Mouse (Mus musculus): ENCODE results near the gene Art3. TPM values are rescaled to one million over a fixed set of nuclear protein-coding genes. Genes with fewer than 3 reads are reported as not detected.
A peak's percentile ranks its signal among the peaks of the same experiment; 100 is the strongest.

Gene Art3
- total RNA-seq, 1 experiment: 0.71 TPM

DNA sequence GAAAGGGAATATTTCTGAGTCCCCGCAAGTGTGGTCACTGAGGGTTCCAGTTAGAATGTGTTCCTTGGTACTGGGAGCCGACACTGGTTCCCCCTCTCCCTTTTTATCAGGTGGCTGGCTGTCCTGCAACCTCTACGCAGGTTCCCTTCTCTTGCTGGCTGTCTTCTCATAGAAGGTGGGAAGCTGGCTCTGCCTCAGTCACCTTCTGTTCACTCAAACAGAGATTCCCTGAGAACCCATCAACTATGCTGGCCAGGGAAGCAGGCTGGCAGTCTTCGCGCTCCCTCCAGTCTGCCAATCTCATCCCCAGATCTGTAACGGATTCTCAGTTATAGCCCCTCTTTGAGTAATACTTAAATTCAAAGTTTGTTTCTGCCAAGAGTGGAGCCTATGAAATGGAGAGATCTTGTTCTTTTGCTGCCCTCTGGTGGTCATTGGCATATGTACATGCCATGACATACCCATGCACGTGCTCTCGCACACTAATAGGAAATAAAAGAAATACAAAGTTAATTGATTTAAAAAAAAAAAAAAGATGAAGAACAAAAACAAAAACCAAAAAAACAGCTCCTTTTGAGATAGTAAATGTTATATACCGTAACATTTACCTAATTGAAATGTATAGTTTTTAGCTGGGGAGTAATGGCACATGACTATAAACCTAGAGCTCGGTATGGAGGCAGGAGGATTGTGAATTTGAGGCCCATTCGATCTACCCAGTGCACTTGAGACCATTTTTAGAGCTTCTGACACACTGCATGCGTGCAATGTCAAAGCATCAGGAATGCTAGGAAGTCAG lies 50.1 kb downstream of the Art3 start:
- Histone ChIP-seq H3K27ac (ENCODE audit: insufficient read depth, low read depth, low read length, poor library complexity, severe bottlenecking) (no peak overlapping the region), H3K36me3 (ENCODE audit: control insufficient read depth, insufficient read depth, low read length, poor library complexity, severe bottlenecking) (no peaks in the 10 kb centered on the region), H3K4me1 (ENCODE audit: control insufficient read depth in 2 of 2, insufficient read depth in 2 of 2, low read length in 2 of 2, poor library complexity in 1 of 2) (peaks cover 0 to 4% of the 10 kb centered on the region in 2 experiments; a peak in 1 of 4 replicates), H3K9ac (ENCODE audit: insufficient read depth, low read depth, low read length, poor library complexity, severe bottlenecking) (no peak overlapping the region), H3K9me3 (ENCODE audit: control insufficient read depth, insufficient read depth, low read depth, low read length) (no peaks in the 10 kb centered on the region), H3K4me3 (ENCODE audit: insufficient read depth in 1 of 2, low read depth in 1 of 2, low read length in 2 of 2, poor library complexity in 1 of 2, severe bottlenecking in 1 of 2) (no peak overlapping the region)
- in situ Hi-C loops (cut with MboI; ENCODE audit: low sequenced_read_pairs in 2 of 2, unreplicated experiment in 2 of 2): no loop called here
- no peak for TF ChIP-seq ZNF384 (IDR thresholded peaks at IDR 0.05; ENCODE audit: low read depth, low read length)
- TF ChIP-seq ZC3H11A (IDR thresholded peaks at IDR 0.05; ENCODE audit: borderline replicate concordance, low read depth, low read length): peak; percentile 61; the same call in 1 of the 2 replicates
- peak; percentile 78 for DNase-seq (ENCODE audit: low read depth, low spot score)

- Histone ChIP-seq H3K9ac (ENCODE audit: insufficient read depth, low read depth, low read length, poor library complexity, severe bottlenecking) (no peak overlapping the region), H3K9me3 (ENCODE audit: control insufficient read depth, insufficient read depth, low read depth, low read length) (no peaks in the 10 kb centered on the region), H3K36me3 (ENCODE audit: control insufficient read depth, insufficient read depth, low read length, poor library complexity, severe bottlenecking) (no peaks in the 10 kb centered on the region), H3K4me3 (ENCODE audit: insufficient read depth in 1 of 2, low read depth in 1 of 2, low read length in 2 of 2, poor library complexity in 1 of 2, severe bottlenecking in 1 of 2) (no peak overlapping the region), H3K4me1 (ENCODE audit: control insufficient read depth in 2 of 2, insufficient read depth in 2 of 2, low read length in 2 of 2, poor library complexity in 1 of 2) (peaks cover 0 to 4% of the 10 kb centered on the region in 2 experiments; a peak in 1 of 4 replicates), H3K27ac (ENCODE audit: insufficient read depth, low read depth, low read length, poor library complexity, severe bottlenecking) (no peak overlapping the region)
- TF ChIP-seq ZNF384 (IDR thresholded peaks at IDR 0.05; ENCODE audit: low read depth, low read length) (no peak), MAFK (IDR thresholded peaks at IDR 0.05; ENCODE audit: insufficient read depth, low read depth, low read length) (no peak), CHD2 (IDR thresholded peaks at IDR 0.05; ENCODE audit: low read depth, low read length) (no peak), ZC3H11A (IDR thresholded peaks at IDR 0.05; ENCODE audit: borderline replicate concordance, low read depth, low read length) (no peak), HCFC1 (IDR thresholded peaks at IDR 0.05; ENCODE audit: borderline replicate concordance, insufficient read depth, low read length) (no peak)
- in situ Hi-C loops (cut with MboI; ENCODE audit: low sequenced_read_pairs in 2 of 2, unreplicated experiment in 2 of 2): no loop called here
- DNase-seq (ENCODE audit: low read depth, low spot score): no peak
These were observed 50.7 kb downstream of the Art3 start for GRCm38 (mm10) chr5:92382349-92382679.

DNA sequence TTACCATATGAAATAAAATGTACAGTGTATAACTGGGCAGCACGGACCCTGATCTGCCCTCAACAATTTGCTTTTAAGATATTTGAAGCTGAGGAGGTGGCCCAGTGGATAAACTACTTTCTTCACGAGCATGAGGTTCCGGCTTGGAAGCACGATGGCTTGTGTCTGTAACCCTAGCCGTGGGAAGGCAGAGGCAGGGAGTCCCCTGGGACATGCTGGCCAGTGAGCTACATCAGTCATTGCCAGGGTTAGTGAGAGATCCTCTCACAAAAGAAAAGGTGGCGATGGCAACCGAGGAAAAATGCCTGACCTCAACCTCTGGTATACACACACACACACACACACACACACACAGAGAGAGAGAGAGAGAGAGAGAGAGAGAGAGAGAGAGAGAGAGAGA lies 52.1 kb downstream of the Art3 start:
- Histone ChIP-seq H3K9ac (ENCODE audit: insufficient read depth, low read depth, low read length, poor library complexity, severe bottlenecking) (no peak overlapping the region), H3K4me1 (ENCODE audit: control insufficient read depth in 2 of 2, insufficient read depth in 2 of 2, low read length in 2 of 2, poor library complexity in 1 of 2) (peaks cover 0 to 4% of the 10 kb centered on the region in 2 experiments; a peak in 1 of 4 replicates), H3K4me3 (ENCODE audit: insufficient read depth in 1 of 2, low read depth in 1 of 2, low read length in 2 of 2, poor library complexity in 1 of 2, severe bottlenecking in 1 of 2) (no peak overlapping the region), H3K36me3 (ENCODE audit: control insufficient read depth, insufficient read depth, low read length, poor library complexity, severe bottlenecking) (no peaks in the 10 kb centered on the region), H3K27ac (ENCODE audit: insufficient read depth, low read depth, low read length, poor library complexity, severe bottlenecking) (no peak overlapping the region), H3K9me3 (ENCODE audit: control insufficient read depth, insufficient read depth, low read depth, low read length) (no peaks in the 10 kb centered on the region)
- TF ChIP-seq ZC3H11A (IDR thresholded peaks at IDR 0.05; ENCODE audit: borderline replicate concordance, low read depth, low read length) (no peak), MAFK (IDR thresholded peaks at IDR 0.05; ENCODE audit: insufficient read depth, low read depth, low read length) (no peak), ZNF384 (IDR thresholded peaks at IDR 0.05; ENCODE audit: low read depth, low read length) (no peak), CHD2 (IDR thresholded peaks at IDR 0.05; ENCODE audit: low read depth, low read length) (no peak), HCFC1 (IDR thresholded peaks at IDR 0.05; ENCODE audit: borderline replicate concordance, insufficient read depth, low read length) (no peak)
- no peak for DNase-seq (ENCODE audit: low read depth, low spot score)
- in situ Hi-C loops (cut with MboI; ENCODE audit: low sequenced_read_pairs in 2 of 2, unreplicated experiment in 2 of 2): no loop called here

DNA sequence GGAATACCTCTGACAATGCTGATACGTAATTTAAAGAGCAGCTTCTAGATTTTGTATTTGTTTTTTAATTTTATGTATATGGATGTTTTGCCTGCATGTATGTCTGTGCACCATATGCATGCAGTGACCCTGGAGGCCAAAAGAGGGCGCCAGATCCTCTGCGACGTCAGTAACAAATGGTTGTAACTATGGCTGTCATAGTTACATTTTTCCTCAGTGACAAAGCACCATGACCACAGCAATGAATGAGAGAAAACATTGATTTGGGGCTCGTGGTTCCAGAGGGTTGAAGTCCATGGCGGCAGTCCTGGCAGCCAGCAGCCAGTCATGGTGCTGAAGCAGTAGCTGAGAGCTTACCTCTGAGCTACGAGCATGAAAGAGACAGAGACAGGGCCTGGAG lies 53.2 kb downstream of the Art3 start:
- no peak for DNase-seq (ENCODE audit: low read depth, low spot score)
- Histone ChIP-seq H3K4me1 (ENCODE audit: control insufficient read depth in 2 of 2, insufficient read depth in 2 of 2, low read length in 2 of 2, poor library complexity in 1 of 2) (peaks cover 0 to 4% of the 10 kb centered on the region in 2 experiments; a peak in 1 of 4 replicates), H3K4me3 (ENCODE audit: insufficient read depth in 1 of 2, low read depth in 1 of 2, low read length in 2 of 2, poor library complexity in 1 of 2, severe bottlenecking in 1 of 2) (no peak overlapping the region), H3K9ac (ENCODE audit: insufficient read depth, low read depth, low read length, poor library complexity, severe bottlenecking) (no peak overlapping the region), H3K9me3 (ENCODE audit: control insufficient read depth, insufficient read depth, low read depth, low read length) (no peaks in the 10 kb centered on the region), H3K36me3 (ENCODE audit: control insufficient read depth, insufficient read depth, low read length, poor library complexity, severe bottlenecking) (no peaks in the 10 kb centered on the region), H3K27ac (ENCODE audit: insufficient read depth, low read depth, low read length, poor library complexity, severe bottlenecking) (no peak overlapping the region)
- in situ Hi-C loops (cut with MboI; ENCODE audit: low sequenced_read_pairs in 2 of 2, unreplicated experiment in 2 of 2): no loop called here
- no peak for TF ChIP-seq CHD2 (IDR thresholded peaks at IDR 0.05; ENCODE audit: low read depth, low read length)
- no peak for TF ChIP-seq ZNF384 (IDR thresholded peaks at IDR 0.05; ENCODE audit: low read depth, low read length)
- no peak for TF ChIP-seq ZC3H11A (IDR thresholded peaks at IDR 0.05; ENCODE audit: borderline replicate concordance, low read depth, low read length)
- TF ChIP-seq HCFC1 (IDR thresholded peaks at IDR 0.05; ENCODE audit: borderline replicate concordance, insufficient read depth, low read length): no peak
- TF ChIP-seq MAFK (IDR thresholded peaks at IDR 0.05; ENCODE audit: insufficient read depth, low read depth, low read length): no peak
